Mouse (Mus musculus): ENCODE data around the gene Vangl1.

Gene Vangl1

DNA sequence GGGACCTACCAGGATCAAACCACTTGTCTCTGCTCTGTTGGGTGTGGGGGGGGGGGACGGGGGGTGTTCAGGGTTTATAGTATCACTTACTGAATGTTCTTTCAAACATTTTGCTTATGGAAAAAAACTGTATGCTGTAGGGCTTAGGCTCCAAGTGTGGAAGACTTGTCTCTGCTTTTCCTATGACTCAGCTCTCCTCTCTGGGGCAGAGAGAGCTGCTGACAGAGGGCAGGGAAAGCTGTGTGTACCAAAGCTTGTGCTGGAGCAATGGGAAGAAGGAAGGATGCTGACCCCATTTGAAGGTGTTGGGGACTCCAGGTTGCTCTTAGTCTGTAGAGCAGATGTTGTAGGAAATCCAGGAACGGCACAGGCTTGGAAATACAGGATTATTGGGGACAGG is 63.0 kb downstream of the Vangl1 start:
- DNase-seq = no peak

DNA sequence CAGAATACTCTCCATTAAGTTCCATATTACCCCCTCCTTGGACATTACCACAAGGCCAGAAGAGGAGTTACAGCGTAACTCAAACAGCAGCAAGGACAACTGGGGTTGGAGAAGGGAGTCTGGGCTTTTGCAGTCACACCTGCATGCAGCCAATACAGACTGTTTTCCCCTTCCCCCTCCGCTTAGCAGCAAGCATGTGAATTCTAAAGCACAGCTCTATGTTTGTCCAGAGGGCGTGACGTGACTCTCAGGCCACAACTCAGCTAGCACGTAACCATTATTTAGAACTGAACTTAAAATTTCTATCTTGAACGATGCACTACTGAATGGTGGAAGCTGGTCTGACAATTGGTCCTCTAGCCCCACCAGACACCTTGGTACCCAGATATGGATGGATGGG is 63.9 kb downstream of the Vangl1 start:
- DNase-seq = no peak

DNA sequence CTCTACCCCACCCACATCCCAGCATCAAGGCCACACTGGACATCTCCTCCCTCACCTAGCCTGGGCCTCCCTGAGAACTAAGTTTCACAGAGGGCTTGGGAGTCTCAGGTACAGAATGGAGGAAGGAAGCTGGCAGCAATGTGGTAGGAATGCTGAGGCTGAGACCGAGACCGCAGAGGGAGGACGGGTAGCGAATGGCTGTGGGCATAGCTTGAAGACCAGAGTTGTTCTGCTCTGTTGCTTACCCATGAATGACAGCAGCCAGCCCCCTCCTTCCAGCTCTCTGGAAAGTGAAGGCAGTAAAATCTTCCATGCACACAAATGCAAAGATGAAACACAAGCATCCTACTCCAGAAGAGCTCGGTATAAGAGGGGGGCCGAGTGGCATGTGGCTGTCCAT is 65.6 kb downstream of the Vangl1 start:
- no peak for DNase-seq

DNA sequence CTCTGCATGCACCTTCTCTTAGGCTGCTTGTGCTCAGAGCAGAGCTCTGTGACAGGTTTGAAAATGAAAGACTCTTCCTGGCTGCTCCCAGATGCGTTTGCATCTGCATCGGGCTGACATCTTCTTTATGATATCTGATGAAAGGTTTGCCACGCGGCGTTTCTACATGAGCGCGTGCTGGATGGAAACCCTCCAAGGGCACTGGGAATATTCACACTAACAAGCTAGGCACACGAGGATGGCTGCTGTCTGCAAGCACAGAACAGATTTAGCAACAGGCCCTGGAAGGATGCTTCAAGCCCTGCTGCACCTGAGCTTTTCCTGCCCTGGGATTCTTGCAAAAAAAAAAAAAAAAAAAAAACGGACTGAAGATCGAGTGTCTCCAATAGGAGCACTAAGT is 67.3 kb downstream of the Vangl1 start:
- DNase-seq = no peak

DNA sequence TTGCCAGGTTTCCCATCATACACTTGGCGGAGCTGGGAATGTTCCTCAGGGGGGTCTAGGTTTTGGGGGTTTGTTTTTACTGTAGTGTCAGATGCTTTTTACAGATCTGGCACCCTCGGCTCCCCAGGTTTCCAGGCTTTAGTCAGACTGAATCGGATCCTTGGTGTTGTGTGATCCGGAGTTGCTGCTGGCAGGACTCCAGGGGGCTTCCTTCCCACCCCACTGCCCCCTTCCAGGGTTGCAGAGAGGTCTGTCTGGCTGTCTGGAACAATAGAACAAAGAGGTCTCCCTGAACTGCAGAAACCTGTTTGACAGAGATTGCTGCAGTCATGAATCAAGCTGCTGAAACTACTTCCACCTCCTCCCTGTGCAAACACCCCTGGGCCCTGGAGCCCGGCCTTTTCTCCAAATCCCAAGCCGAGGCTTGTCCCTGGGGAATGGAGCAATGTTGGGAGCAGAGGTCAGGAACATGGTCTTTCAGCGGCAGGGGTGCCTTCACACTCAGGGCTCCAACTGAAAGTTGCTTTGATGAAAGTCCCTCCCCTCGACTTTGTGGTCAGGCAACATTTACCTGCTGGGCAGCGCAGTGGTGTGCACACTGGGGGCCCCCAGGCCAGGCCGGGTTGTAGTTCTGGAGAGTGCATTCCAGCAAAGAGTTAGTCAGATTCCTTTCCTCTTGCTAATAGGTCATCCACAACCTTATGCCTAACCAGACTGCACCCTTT is 68.9 kb downstream of the Vangl1 start:
- DNase-seq = no peak

DNA sequence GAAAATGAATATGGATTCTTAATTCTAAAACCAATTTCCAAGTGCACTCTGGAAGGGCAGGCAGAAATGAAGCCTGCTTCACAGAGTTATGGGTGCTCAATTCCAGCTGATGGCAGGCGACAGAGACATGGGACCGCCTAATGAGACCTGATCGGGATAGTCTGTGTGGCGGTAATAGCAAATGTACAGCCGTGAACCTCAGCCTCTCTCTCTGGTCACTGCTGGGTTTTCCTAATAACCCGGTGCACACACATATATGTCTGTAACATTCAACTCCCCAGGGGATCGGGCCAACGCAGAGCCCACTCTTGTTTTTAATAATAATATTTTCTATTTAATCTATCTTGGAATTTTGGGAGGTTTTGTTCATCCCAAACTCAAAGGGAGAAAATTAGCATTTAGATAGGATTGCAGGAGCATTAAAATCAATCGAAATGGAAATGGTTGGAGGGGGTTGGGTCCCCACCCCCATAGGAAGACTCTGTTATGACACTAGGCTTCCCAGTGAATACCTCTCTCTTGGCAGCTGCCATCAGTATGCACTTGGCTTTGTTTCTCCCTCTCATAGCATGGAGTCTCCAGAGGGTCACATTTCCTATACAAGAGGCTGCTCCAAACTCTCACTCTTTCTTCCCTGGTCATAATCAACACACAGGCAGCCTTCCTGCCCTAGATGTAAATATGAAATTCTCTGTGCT is 72.7 kb downstream of the Vangl1 start:
- no peak for DNase-seq

DNA sequence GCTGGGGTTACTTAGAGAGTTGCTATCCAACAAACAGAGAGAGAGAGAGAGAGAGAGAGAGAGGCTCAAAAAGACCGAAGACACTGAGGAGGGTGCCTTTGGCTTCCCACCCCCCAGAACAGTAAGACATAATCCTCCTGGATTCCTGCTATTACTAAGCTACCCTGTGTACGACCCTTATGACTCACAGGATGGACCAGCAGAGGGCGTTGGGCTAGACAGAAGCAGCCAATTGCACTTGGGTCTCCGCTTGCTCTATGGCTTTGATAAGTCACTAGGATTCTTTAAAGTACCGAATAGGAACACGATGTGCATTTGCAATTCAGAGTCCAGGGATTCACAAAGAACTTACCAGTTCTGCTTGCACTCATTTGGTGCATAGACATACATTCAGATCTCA is 74.0 kb downstream of the Vangl1 start:
- DNase-seq = no peak

DNA sequence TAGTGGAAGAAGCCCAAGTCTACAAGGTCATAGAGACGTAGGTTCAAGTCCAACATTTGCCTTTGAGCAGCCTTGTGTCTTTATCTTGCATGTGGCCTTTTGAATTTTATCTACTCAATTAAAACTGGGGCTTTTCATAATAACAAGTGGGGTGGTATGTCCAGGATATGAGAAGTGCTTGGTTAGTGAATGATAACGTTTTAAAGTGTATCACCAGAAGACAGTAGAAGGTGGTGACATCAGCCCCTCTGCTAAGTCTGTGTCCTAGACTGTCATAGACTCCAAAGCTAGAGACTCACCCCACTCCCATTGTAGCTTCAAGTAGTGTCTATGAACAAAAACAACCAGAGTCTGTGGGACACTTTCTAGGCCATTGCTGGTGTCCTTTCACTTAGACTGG is 76.3 kb downstream of the Vangl1 start:
- DNase-seq = no peak

DNA sequence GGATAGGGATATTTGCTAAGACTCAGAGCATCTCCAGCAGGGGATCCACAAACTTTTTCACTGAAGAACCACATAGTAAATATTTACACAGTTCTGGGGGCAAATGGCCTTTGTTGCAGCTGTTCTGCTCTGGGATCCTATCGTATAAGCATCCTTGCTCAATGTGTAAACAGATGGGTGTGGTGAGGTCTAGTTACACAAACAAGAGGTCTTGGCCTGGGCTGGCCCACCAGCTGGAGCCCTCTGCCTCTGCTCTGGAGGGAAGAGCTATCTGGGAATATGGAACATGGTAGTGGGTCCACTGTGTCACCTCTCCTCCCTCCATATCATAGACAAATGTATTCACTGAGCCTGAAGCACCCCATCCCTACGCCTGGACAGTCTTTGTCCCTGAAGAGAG is 77.4 kb downstream of the Vangl1 start:
- no peak for DNase-seq

DNA sequence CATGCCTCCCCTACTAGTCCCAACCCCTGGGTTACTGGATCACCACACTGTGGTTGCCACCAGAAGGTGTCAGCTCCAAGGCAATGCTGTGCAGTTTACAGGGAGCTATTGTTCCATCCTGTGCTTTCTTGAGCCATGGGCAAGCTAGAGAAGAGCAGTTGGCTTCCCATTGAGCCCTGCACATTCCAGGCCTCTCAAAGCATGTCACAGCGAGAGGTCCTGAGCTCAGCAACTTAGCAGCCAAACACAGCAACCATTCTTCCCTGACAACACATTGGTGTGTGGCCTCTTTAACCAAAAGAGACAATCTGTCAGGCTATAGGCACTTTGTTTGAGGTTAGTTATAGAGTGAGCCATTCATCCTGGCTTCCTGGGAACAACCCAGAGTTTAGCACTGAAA is 78.9 kb downstream of the Vangl1 start:
- peak; percentile 22 for DNase-seq

DNA sequence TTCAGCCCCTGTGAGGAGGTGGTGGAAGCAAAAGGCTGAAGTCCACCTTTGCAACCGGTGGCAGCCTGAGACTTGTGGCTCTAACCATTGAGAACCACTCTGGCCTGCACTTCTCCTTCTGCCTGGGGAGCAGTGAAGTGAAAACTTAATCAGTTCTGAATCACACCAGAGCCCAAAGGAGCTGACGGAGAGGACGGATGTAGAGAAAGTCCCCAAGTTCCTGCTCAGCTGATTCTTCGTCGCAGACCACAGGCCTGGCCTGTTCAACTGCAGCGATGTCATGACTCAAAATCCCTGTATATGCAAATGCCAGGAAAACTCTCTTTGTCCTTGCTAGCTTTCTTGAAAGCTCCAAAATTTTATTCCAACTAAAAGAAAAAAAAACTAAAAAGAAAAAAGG is 80.8 kb downstream of the Vangl1 start:
- no peak for DNase-seq

DNA sequence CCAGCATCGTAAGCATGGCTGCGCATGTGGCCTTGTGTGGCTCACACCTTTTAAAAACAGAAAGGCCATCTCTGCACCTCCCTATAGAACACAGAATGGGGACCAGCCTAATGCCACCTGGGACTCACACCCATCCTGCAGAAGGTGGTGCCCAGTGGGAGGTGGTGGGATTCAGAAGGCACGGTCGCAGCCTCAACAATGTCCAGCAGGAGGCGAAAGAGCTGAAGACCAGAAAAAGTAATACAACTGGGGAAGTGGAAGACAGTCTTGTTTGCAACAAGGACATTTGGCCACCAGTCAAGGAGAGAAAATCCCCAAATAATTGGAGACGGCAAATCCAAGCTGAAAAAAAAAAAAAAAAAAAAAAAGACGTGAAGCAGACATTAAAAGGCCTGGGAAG is 82.4 kb downstream of the Vangl1 start:
- no peak for DNase-seq

DNA sequence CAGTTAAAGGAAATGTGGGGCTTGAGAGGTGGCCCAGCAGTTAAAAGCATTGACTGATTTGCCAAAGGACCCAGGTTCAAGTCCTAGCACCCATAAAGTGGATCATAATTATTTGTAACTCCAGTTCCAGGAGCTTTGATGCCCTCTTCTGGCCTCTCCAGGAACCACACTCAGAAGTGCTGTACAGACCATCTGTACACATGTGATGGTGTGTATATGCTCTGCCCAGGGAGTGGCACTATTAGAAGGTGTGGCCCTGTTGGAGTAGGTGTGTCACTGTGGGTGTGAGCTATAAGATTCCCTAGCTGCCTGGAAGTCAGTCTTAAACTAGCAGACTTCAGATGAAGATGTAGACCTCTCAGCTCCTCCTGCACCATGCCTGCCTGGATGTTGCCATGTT is 83.5 kb downstream of the Vangl1 start:
- no peak for DNase-seq

DNA sequence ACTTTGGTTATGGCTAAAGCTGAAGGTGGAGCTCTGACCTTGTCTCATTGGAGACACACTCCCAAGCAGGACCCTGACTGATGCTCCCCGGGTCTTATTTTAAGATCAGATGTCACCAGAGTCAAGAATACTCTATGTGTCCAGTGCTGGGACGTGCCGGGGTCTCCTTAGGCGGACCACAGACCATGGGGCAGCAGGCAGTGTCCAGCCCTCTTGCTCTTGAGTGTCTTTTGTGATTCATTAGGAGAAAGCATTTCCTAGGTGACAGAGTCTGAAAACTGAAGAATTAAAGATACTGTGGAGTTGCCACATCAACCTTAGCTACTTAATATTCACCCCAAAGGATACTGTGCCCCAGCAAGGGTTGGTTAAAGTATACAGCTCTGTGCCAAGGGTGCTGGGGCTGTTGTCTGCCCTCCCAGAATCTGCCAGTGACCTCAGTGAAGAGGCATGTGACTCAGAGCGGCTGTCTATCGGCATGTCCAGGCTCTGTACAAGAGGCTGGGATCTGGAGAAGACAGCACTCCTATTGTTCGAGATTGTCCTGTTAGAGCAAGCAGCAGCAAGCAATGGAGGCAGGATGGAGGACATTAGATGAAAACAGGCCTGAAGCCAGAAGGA is 92.4 kb downstream of the Vangl1 start:
- peak; percentile 11 for DNase-seq

DNA sequence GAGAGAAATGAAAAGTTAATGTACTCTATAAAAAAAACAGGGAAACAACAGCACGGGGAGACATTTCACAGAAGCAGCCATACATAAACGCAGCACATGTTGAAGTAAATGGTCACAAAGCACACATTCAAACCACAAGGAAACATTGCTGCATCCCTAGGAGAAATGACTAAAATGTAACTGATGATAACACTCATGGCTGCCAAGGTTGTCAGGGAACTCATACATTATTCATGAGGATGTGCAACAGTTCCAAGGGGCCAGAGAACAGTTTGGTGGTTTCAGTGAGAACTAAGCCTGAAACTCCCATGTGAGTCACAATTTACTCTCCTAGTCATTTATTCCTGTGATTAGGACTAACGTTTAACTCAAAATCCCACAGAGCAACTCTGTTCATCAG is 96.3 kb downstream of the Vangl1 start:
- DNase-seq = no peak

DNA sequence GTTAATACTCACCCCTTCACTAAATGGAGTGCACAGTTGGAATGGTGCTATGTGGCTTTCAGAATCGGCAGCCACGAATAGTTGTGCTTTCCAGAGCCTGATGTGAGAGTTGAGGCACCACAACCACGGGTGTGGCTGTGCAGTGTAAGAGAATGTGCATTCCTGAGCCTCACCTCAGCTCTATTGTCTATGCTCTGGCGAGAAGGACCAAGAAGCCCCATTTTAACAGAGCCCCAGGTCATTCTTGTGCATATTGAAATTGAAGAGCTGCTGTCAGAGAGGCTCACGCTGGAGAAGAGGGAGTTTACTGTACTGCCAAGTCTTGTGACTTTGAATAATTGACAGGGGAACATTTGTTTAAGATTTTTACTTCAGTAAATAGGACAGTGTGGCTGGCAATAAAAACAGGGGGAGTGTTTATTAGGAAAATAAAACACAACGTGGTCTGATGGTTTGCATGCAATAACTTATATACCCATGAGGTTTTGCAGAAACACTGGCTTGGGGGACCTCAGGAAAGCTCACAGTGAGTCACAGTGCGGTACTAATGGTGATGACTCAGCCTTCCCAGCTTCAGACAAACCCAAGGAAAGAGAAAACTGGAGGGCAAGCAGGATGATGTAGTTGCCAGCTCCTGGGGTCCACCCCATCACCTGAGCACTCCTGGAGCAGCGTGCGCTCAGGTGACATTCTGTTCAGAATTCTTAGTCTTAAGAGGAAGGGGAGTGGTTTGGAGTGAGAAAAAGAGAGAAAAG is 100.5 kb downstream of the Vangl1 start:
- no peak for DNase-seq
